Mouse (Mus musculus) forebrain, embryonic 10.5 days (tissue): ENCODE results near the gene Taf1. TPM values are rescaled to one million over a fixed set of nuclear protein-coding genes. Genes with fewer than 3 reads are reported as not detected.

Source experiments
- DNase-seq: peaks from one replicate; pipeline ENCODE4 v3.0.0-alpha.2; 2017; ENCODE audit warnings: low spot score; ENCODE audit errors: extremely low spot score
- H3K27ac ChIP-seq: fragments of 300-500 bp; sonication (generic); 2 replicates; pipeline ENCODE4 v1.5.1; 2016; ENCODE audit warnings: mild to moderate bottlenecking
- H3K27me3 ChIP-seq: fragments of 300-500 bp; sonication (generic); 2 replicates; pipeline ENCODE4 v1.6.1; 2016; ENCODE audit warnings: mild to moderate bottlenecking; ENCODE audit not compliant: poor library complexity, severe bottlenecking
- H3K36me3 ChIP-seq: fragments of 300-500 bp; sonication (generic); replicated peaks from 2 replicates; pipeline ENCODE4 v1.6.1; 2016; ENCODE audit warnings: mild to moderate bottlenecking, moderate library complexity
- H3K4me1 ChIP-seq: fragments of 300-500 bp; sonication (generic); 2 replicates; pipeline ENCODE4 v1.6.1; 2016
- H3K4me3 ChIP-seq: fragments of 300-500 bp; sonication (generic); 2 replicates; pipeline ENCODE4 v1.5.1; 2016; ENCODE audit warnings: mild to moderate bottlenecking, moderate library complexity
- H3K9me3 ChIP-seq: fragments of 300-500 bp; sonication (generic); 2 replicates; pipeline ENCODE4 v1.6.1; 2016; ENCODE audit warnings: mild to moderate bottlenecking, moderate library complexity
- WGBS: fragments of 180-500 bp; shearing (Covaris S2); methylation state at CpG from one replicate; pipeline ENCODE4 v1.1.7; 2016; 5-methylcytosine and 5-hydroxymethylcytosine counted together
- polyA plus RNA-seq: library from polyadenylated mRNA; unstranded; fragments of >200 nt; fragmentation: Nextera tagmentation; extraction: Ambion mirVana; gene quantifications from 2 replicates; pipeline ENCODE4 v1.2.1, GENCODE M21; 2016

Gene Taf1
- polyA plus RNA-seq, 1 experiment from 2014 or later, result 22.9 TPM

- H3K4me3 ChIP-seq, result no peak overlapping the region
- H3K36me3 ChIP-seq, result no peaks in the 10 kb centered on the region
- H3K27me3 ChIP-seq, result peaks cover 80% of the 10 kb centered on the region
- DNase-seq, result no peak
- H3K27ac ChIP-seq, result no peak overlapping the region
- WGBS, result 21% methylated on average over 7 of the region's 9 CpGs
- H3K9me3 ChIP-seq, result no peaks in the 10 kb centered on the region
- peaks cover 23% of the 10 kb centered on the region for H3K4me1 ChIP-seq
These were observed 104.4 kb downstream of the Taf1 start for GRCm38 (mm10) chrX:101636821-101637525.

- H3K9me3 ChIP-seq, result no peaks in the 10 kb centered on the region
- H3K27me3 ChIP-seq, result peaks cover 78% of the 10 kb centered on the region
- peaks cover 3% of the 10 kb centered on the region for H3K36me3 ChIP-seq
- peak overlapping the region; percentile 94 for H3K27ac ChIP-seq
- peak overlapping the region; percentile 72; the same call in 1 of the 2 replicates for H3K4me3 ChIP-seq
- peaks cover 33% of the 10 kb centered on the region for H3K4me1 ChIP-seq
- no peak for DNase-seq
- WGBS, result 34% methylated on average over 3 of the region's 3 CpGs
These were observed 106.3 kb downstream of the Taf1 start for GRCm38 (mm10) chrX:101638856-101639255.

- DNase-seq, result no peak
- Histone ChIP-seq H3K9me3 (no peaks in the 10 kb centered on the region), H3K27ac (peak overlapping the region; percentile 94), H3K27me3 (peaks cover 75% of the 10 kb centered on the region), H3K4me3 (peak overlapping the region; percentile 72), H3K4me1 (peaks cover 33% of the 10 kb centered on the region), H3K36me3 (peaks cover 8% of the 10 kb centered on the region)
- 17% methylated on average over 13 of the region's 13 CpGs for WGBS
These were observed 106.8 kb downstream of the Taf1 start for GRCm38 (mm10) chrX:101639306-101639705.

GRCm38 (mm10) chrX:101639741-101640166, 107.2 kb downstream of the Taf1 start, which contains the start of gene Ogt:
Ogt (plus strand) TSS chrX:101640060.
- peak within 1 kb of the TSS; percentile 94 for H3K27ac ChIP-seq
- no peaks in the 10 kb centered on the region for H3K9me3 ChIP-seq
- WGBS, result 16% methylated on average over 24 of the region's 24 CpGs
- peaks cover 11% of the 10 kb centered on the region for H3K36me3 ChIP-seq
- peaks cover 70% of the 10 kb centered on the region for H3K27me3 ChIP-seq
- peaks cover 33% of the 10 kb centered on the region for H3K4me1 ChIP-seq
- peak within 1 kb of the TSS; percentile 72 for H3K4me3 ChIP-seq
- peak; percentile 84 for DNase-seq

GRCm38 (mm10) chrX:101640194-101641160, 107.9 kb downstream of the Taf1 start:
- Histone ChIP-seq H3K27me3 (peaks cover 66% of the 10 kb centered on the region), H3K36me3 (peaks cover 18% of the 10 kb centered on the region), H3K9me3 (no peaks in the 10 kb centered on the region), H3K27ac (peak overlapping the region; percentile 94), H3K4me1 (peaks cover 33% of the 10 kb centered on the region), H3K4me3 (peak overlapping the region; percentile 72)
- peak; percentile 47 for DNase-seq
- 16% methylated on average over 45 of the region's 45 CpGs for WGBS

- 18% methylated on average over 6 of the region's 6 CpGs for WGBS
- Histone ChIP-seq H3K9me3 (no peaks in the 10 kb centered on the region), H3K27me3 (peaks cover 59% of the 10 kb centered on the region), H3K27ac (peak overlapping the region; percentile 94), H3K4me1 (peaks cover 33% of the 10 kb centered on the region), H3K4me3 (peak overlapping the region; percentile 72), H3K36me3 (peaks cover 25% of the 10 kb centered on the region)
- no peak for DNase-seq
These were observed 108.6 kb downstream of the Taf1 start for GRCm38 (mm10) chrX:101641161-101641530.

GRCm38 (mm10) chrX:101642091-101642490, 109.6 kb downstream of the Taf1 start:
- H3K27ac ChIP-seq, result peak overlapping the region; percentile 94; the same call in 1 of the 2 replicates
- H3K36me3 ChIP-seq, result peaks cover 34% of the 10 kb centered on the region
- WGBS, result 26% methylated on average over 5 of the region's 5 CpGs
- H3K4me3 ChIP-seq, result peak overlapping the region; percentile 72
- peaks cover 50% of the 10 kb centered on the region for H3K27me3 ChIP-seq
- DNase-seq, result no peak
- H3K9me3 ChIP-seq, result no peaks in the 10 kb centered on the region
- peaks cover 30% of the 10 kb centered on the region for H3K4me1 ChIP-seq

GRCm38 (mm10) chrX:101645286-101645685, 112.8 kb downstream of the Taf1 start:
- 82% methylated on average over 2 of the region's 2 CpGs for WGBS
- no peak for DNase-seq
- H3K27ac ChIP-seq, result no peak overlapping the region
- H3K27me3 ChIP-seq, result peaks cover 26% of the 10 kb centered on the region
- H3K9me3 ChIP-seq, result no peaks in the 10 kb centered on the region
- H3K4me1 ChIP-seq, result peaks cover 10% of the 10 kb centered on the region
- peaks cover 47% of the 10 kb centered on the region for H3K36me3 ChIP-seq
- no peak overlapping the region for H3K4me3 ChIP-seq

GRCm38 (mm10) chrX:101646621-101647020, 114.1 kb downstream of the Taf1 start:
- DNase-seq, result no peak
- peaks cover 60% of the 10 kb centered on the region for H3K36me3 ChIP-seq
- 91% methylated on average over 5 of the region's 5 CpGs for WGBS

More at GRCm38 (mm10) chrX:101646621-101647020, 114.1 kb downstream of the Taf1 start:
- Histone ChIP-seq H3K27ac (no peak overlapping the region), H3K9me3 (no peaks in the 10 kb centered on the region), H3K4me1 (peaks cover 10% of the 10 kb centered on the region), H3K27me3 (peaks cover 17% of the 10 kb centered on the region), H3K4me3 (no peak overlapping the region)

Other genes starting within 250 kb of the Taf1 start
- gene Nlgn3, start 233.6 kb upstream of the Taf1 start, polyA plus RNA-seq, result 9.6 and 11.1 TPM in 2 replicates
- not detected in 2 replicates for gene Gjb1, start 156.4 kb upstream of the Taf1 start, polyA plus RNA-seq
- 20.4 and 24.2 TPM in 2 replicates for gene Zmym3, start 111.9 kb upstream of the Taf1 start, polyA plus RNA-seq
- gene Nono, start 103.4 kb upstream of the Taf1 start, polyA plus RNA-seq, result 639 and 665 TPM in 2 replicates
- gene Itgb1bp2, start 83.6 kb upstream of the Taf1 start, polyA plus RNA-seq, result 2.0 and 2.1 TPM in 2 replicates
- 130 and 131 TPM in 2 replicates for gene Ogt, start 107.3 kb downstream of the Taf1 start, polyA plus RNA-seq
- gene Cxcr3, start 201.5 kb downstream of the Taf1 start, polyA plus RNA-seq, result 0.20 and 0.31 TPM in 2 replicates